Mouse (Mus musculus) CH12.LX (cell line): ENCODE measurements around the gene Cenpj. TPM values are rescaled to one million over a fixed set of nuclear protein-coding genes. Genes with fewer than 3 reads are reported as not detected.

Source experiments
- DNase-seq: peaks from one replicate; pipeline ENCODE4 v3.0.0-alpha.2; 2013; ENCODE audit errors: extremely low read depth
- H3K27ac ChIP-seq: 2 replicates; pipeline ENCODE4 v1.5.1; 2012; ENCODE audit warnings: low read depth, mild to moderate bottlenecking, control low read depth, moderate library complexity; ENCODE audit not compliant: insufficient read depth
- H3K27me3 ChIP-seq: replicated peaks from 2 replicates; pipeline ENCODE3; 2012; ENCODE audit warnings: inconsistent platforms
- H3K36me3 ChIP-seq, 2 experiments: replicated peaks in 1 of 2; 2 replicates each; pipeline versions ENCODE3 to v1.6.1; 2012; ENCODE audit warnings: inconsistent platforms in 1 of 2, low read length in 1 of 2, mild to moderate bottlenecking in 1 of 2, mixed read lengths in 1 of 2, moderate library complexity in 1 of 2; ENCODE audit not compliant: control insufficient read depth in 1 of 2, insufficient read depth in 1 of 2
- H3K4me1 ChIP-seq, 2 experiments: 2 replicates each; pipeline ENCODE4 v1.6.1; 2012; ENCODE audit warnings: inconsistent platforms in 1 of 2, moderate library complexity in 1 of 2; ENCODE audit not compliant: insufficient read depth in 2 of 2, control insufficient read depth in 1 of 2
- H3K4me2 ChIP-seq: 2 replicates; pipeline ENCODE4 v1.6.1; 2012; ENCODE audit warnings: low read depth, mild to moderate bottlenecking, control low read depth; ENCODE audit not compliant: poor library complexity, insufficient read depth, severe bottlenecking
- H3K4me3 ChIP-seq, 3 experiments: fragments of 150-350 bp in 1 of 3; sonication (generic) in 1 of 3; replicated peaks in 1 of 3; 2 replicates each; pipeline versions ENCODE3 to v1.5.1; 2011 to 2012; ENCODE audit warnings: low read depth in 2 of 3, low read length in 2 of 3, mild to moderate bottlenecking in 2 of 3, moderate library complexity in 2 of 3, control low read depth in 1 of 3, improper control_type of control experiment in 1 of 3, inconsistent platforms in 1 of 3, mixed read lengths in 1 of 3; ENCODE audit not compliant: poor library complexity in 1 of 3
- H3K79me2 ChIP-seq: replicated peaks from 2 replicates; pipeline ENCODE4 v1.6.1; 2012; ENCODE audit warnings: mild to moderate bottlenecking, moderate library complexity; ENCODE audit not compliant: control insufficient read depth, poor library complexity, insufficient read depth, severe bottlenecking; ENCODE audit errors: extremely low read depth
- H3K9ac ChIP-seq: 2 replicates; pipeline ENCODE4 v1.6.1; 2012; ENCODE audit warnings: low read depth, mild to moderate bottlenecking, control low read depth, moderate library complexity; ENCODE audit not compliant: insufficient read depth
- H3K9me3 ChIP-seq: replicated peaks from 2 replicates; pipeline ENCODE3; 2012; ENCODE audit warnings: low read length, inconsistent platforms, mixed read lengths
- BHLHE40 ChIP-seq: IDR thresholded peaks from 2 replicates; pipeline ENCODE4 v1.6.1; 2011; ENCODE audit warnings: mild to moderate bottlenecking, low read depth, low read length, improper control_type of control experiment
- CHD2 ChIP-seq: IDR thresholded peaks from 2 replicates; pipeline ENCODE4 v1.6.1; 2011; ENCODE audit warnings: low read length, improper control_type of control experiment
- EP300 ChIP-seq: IDR thresholded peaks from 2 replicates; pipeline ENCODE4 v1.6.1; 2011; ENCODE audit warnings: low read length, improper control_type of control experiment
- GABPA ChIP-seq: IDR thresholded peaks from 2 replicates; pipeline ENCODE4 v1.6.1; 2012; ENCODE audit warnings: low read depth, low read length, improper control_type of control experiment, inconsistent platforms; ENCODE audit not compliant: insufficient replicate concordance
- JUN ChIP-seq: IDR thresholded peaks from 2 replicates; pipeline ENCODE4 v1.6.1; 2011; ENCODE audit warnings: low read depth, mild to moderate bottlenecking, low read length, improper control_type of control experiment, moderate library complexity; ENCODE audit not compliant: insufficient read depth
- JUND ChIP-seq: conservative IDR thresholded peaks from 2 replicates; pipeline ENCODE4 v1.6.1; 2011; ENCODE audit warnings: low read depth, low read length, improper control_type of control experiment
- MAFK ChIP-seq: IDR thresholded peaks from 2 replicates; pipeline ENCODE4 v1.6.1; 2011; ENCODE audit warnings: low read length, improper control_type of control experiment; ENCODE audit not compliant: insufficient replicate concordance
- MAZ ChIP-seq: IDR thresholded peaks from 2 replicates; pipeline ENCODE4 v1.6.1; 2012; ENCODE audit warnings: low read depth, mild to moderate bottlenecking, inconsistent platforms, low read length, improper control_type of control experiment, moderate library complexity
- NELFE ChIP-seq: IDR thresholded peaks from 2 replicates; pipeline ENCODE4 v1.6.1; 2011; ENCODE audit warnings: low read depth, low read length, improper control_type of control experiment
- NRF1 ChIP-seq: IDR thresholded peaks from 2 replicates; pipeline ENCODE4 v1.6.1; 2014; ENCODE audit warnings: low read depth, mild to moderate bottlenecking, inconsistent platforms, low read length, improper control_type of control experiment, moderate library complexity
- PAX5 ChIP-seq: IDR thresholded peaks from 2 replicates; pipeline ENCODE4 v1.6.1; 2012; ENCODE audit warnings: low read length, inconsistent platforms, mixed read lengths
- POLR2A ChIP-seq: IDR thresholded peaks from 2 replicates; pipeline ENCODE4 v1.6.1; 2011; ENCODE audit warnings: low read depth, mild to moderate bottlenecking, improper control_type of control experiment, low read length
- RAD21 ChIP-seq: IDR thresholded peaks from 2 replicates; pipeline ENCODE4 v1.6.1; 2011; ENCODE audit warnings: low read depth, mild to moderate bottlenecking, low read length, improper control_type of control experiment, moderate library complexity
- SIN3A ChIP-seq: IDR thresholded peaks from 2 replicates; pipeline ENCODE4 v1.6.1; 2012; ENCODE audit warnings: low read length, improper control_type of control experiment, inconsistent platforms
- USF1 ChIP-seq: IDR thresholded peaks from 2 replicates; pipeline ENCODE4 v1.6.1; 2014; ENCODE audit warnings: low read depth, mild to moderate bottlenecking, inconsistent platforms, low read length, improper control_type of control experiment
- USF2 ChIP-seq: conservative IDR thresholded peaks from 2 replicates; pipeline ENCODE4 v1.6.1; 2011; ENCODE audit warnings: low read depth, low read length, improper control_type of control experiment
- ZKSCAN1 ChIP-seq: IDR thresholded peaks from 2 replicates; pipeline ENCODE4 v1.6.1; 2012; ENCODE audit warnings: low read depth, inconsistent platforms, low read length, improper control_type of control experiment, borderline replicate concordance
- ZMIZ1 ChIP-seq: IDR thresholded peaks from 2 replicates; pipeline ENCODE4 v1.6.1; 2012; ENCODE audit warnings: low read depth, mild to moderate bottlenecking, inconsistent platforms, low read length, improper control_type of control experiment
- dilution Hi-C: fragments of 300-500 bp; cut with MboI; formaldehyde crosslinking; loops from 2 replicates; pipeline ENCODE4 v1.14.3; 2020; ENCODE audit warnings: low sequenced_read_pairs; ENCODE audit not compliant: extremely low pct_unique_long_range_greater_than_20kb, extremely low pct_ligation_motif_present
- in situ Hi-C: fragments of 300-500 bp; cut with MboI; formaldehyde crosslinking; loops from 3 replicates; pipeline ENCODE4 v1.14.3; 2019; ENCODE audit warnings: low sequenced_read_pairs, low pct_ligation_motif_present, low pct_unique_long_range_greater_than_20kb, mixed read lengths
- polyA plus RNA-seq: library from polyadenylated mRNA; unstranded; fragments of >175 nt; gene quantifications from 2 replicates; pipeline ENCODE4 v1.2.1, GENCODE M21; 2012; ENCODE audit warnings: low read depth; ENCODE audit not compliant: insufficient read length
- total RNA-seq, 2 experiments: library from RNA; depleted of rRNA; stranded (reverse); fragments of 300-350 nt in 1 of 2; fragments of >200 nt in 1 of 2; gene quantifications; 2 replicates each; pipeline ENCODE4 v1.2.3; 2012 to 2014

Cenpj gene
- total and polyA plus RNA-seq, 3 experiments: 3.1 to 12.3 (median 7.8) TPM

GRCm38 (mm10) chr14:56559134-56559533 lies 16.1 kb downstream of the Cenpj start:
- H3K27me3 ChIP-seq: no peaks in the 10 kb centered on the region
- no peak overlapping the region for H3K9ac ChIP-seq
- H3K9me3 ChIP-seq: no peaks in the 10 kb centered on the region
- in situ Hi-C loops: no loop called here
- dilution Hi-C loops: no loop called here
- 0 out of 4 replicates have a peak, but pooled peaks cover 0 to 5% of the 10 kb centered on the region in 2 experiments for H3K4me1 ChIP-seq
- TF ChIP-seq USF1 (no peak), MAFK (no peak), SIN3A (no peak), POLR2A (no peak), RAD21 (no peak), CHD2 (no peak), ZKSCAN1 (no peak), GABPA (no peak), JUN (no peak), ZMIZ1 (no peak), BHLHE40 (no peak), JUND (no peak)
- peaks cover 53 to 64% of the 10 kb centered on the region in 2 experiments for H3K36me3 ChIP-seq
- H3K79me2 ChIP-seq: no peaks in the 10 kb centered on the region
- H3K27ac ChIP-seq: no peak overlapping the region
- DNase-seq: no peak
- no peak overlapping the region for H3K4me2 ChIP-seq
- no peak overlapping the region for H3K4me3 ChIP-seq

- Histone ChIP-seq H3K27me3 (no peaks in the 10 kb centered on the region), H3K36me3 (peaks cover 43 to 60% of the 10 kb centered on the region in 2 experiments), H3K9ac (no peak overlapping the region), H3K4me1 (peaks cover 9 to 26% of the 10 kb centered on the region in 2 experiments), H3K79me2 (no peaks in the 10 kb centered on the region), H3K9me3 (no peaks in the 10 kb centered on the region), H3K4me2 (no peak overlapping the region)
- dilution Hi-C loops: no loop called here
- TF ChIP-seq NRF1 (no peak), ZKSCAN1 (no peak), EP300 (no peak), USF2 (no peak), NELFE (no peak), PAX5 (no peak), MAZ (no peak), USF1 (no peak), CHD2 (no peak)
- TF ChIP-seq, all 38 proteins: peak for 0
- no peak overlapping the region for H3K27ac ChIP-seq
- in situ Hi-C loops: no loop called here
- no peak overlapping the region for H3K4me3 ChIP-seq
- DNase-seq: no peak
Observed at GRCm38 (mm10) chr14:56554716-56555115, 20.5 kb downstream of the Cenpj start.
